Mouse (Mus musculus) layer of hippocampus, adult 9-11 months (tissue): ENCODE results near the gene 1500015O10Rik.

Source experiments
- DNase-seq: peaks from one replicate; pipeline ENCODE4 v3.0.0; 2022

Gene 1500015O10Rik

GRCm38 (mm10) chr1:43730491-43730924 is at the start of gene 1500015O10Rik:
Gene 1500015O10Rik, plus strand, starts transcription at chr1:43730602.
- DNase-seq: peak; percentile 52

GRCm38 (mm10) chr1:43689983-43690382 is 40.4 kb upstream of the 1500015O10Rik start:
- no peak for DNase-seq

GRCm38 (mm10) chr1:43690507-43690906 is 39.9 kb upstream of the 1500015O10Rik start:
- DNase-seq: no peak

GRCm38 (mm10) chr1:43694076-43694475 is 36.3 kb upstream of the 1500015O10Rik start:
- no peak for DNase-seq

- DNase-seq: peak; percentile 73
Observed at GRCm38 (mm10) chr1:43694851-43695545, 35.4 kb upstream of the 1500015O10Rik start.

GRCm38 (mm10) chr1:43698577-43699000 is 31.8 kb upstream of the 1500015O10Rik start:
- no peak for DNase-seq

GRCm38 (mm10) chr1:43714841-43715240 is 15.6 kb upstream of the 1500015O10Rik start:
- no peak for DNase-seq

GRCm38 (mm10) chr1:43717967-43718366 is 12.4 kb upstream of the 1500015O10Rik start:
- DNase-seq: no peak

- DNase-seq: no peak
Observed at GRCm38 (mm10) chr1:43718793-43719192, 11.6 kb upstream of the 1500015O10Rik start.

GRCm38 (mm10) chr1:43722459-43722858 is 7.9 kb upstream of the 1500015O10Rik start:
- no peak for DNase-seq

GRCm38 (mm10) chr1:43732100-43732499 is 1.7 kb downstream of the 1500015O10Rik start:
- no peak for DNase-seq

- DNase-seq: peak; percentile 61
Observed at GRCm38 (mm10) chr1:43732657-43733056, 2.3 kb downstream of the 1500015O10Rik start.

GRCm38 (mm10) chr1:43737812-43738518 is 7.6 kb downstream of the 1500015O10Rik start:
- peak; percentile 25 for DNase-seq

- DNase-seq: no peak
Observed at GRCm38 (mm10) chr1:43738519-43738894, 8.1 kb downstream of the 1500015O10Rik start.

GRCm38 (mm10) chr1:43754448-43755312 is 24.3 kb downstream of the 1500015O10Rik start:
- DNase-seq: peak; percentile 59

- no peak for DNase-seq
Observed at GRCm38 (mm10) chr1:43760085-43760484, 29.7 kb downstream of the 1500015O10Rik start.

- no peak for DNase-seq
Observed at GRCm38 (mm10) chr1:43764481-43764880, 34.1 kb downstream of the 1500015O10Rik start.

- no peak for DNase-seq
Observed at GRCm38 (mm10) chr1:43766328-43766727, 35.9 kb downstream of the 1500015O10Rik start.

- DNase-seq: no peak
Observed at GRCm38 (mm10) chr1:43768385-43768990, 38.1 kb downstream of the 1500015O10Rik start.

- DNase-seq: no peak
Observed at GRCm38 (mm10) chr1:43769348-43769747, 38.9 kb downstream of the 1500015O10Rik start.

- no peak for DNase-seq
Observed at GRCm38 (mm10) chr1:43770032-43770431, 39.6 kb downstream of the 1500015O10Rik start.

- DNase-seq: no peak
Observed at GRCm38 (mm10) chr1:43772694-43773093, 42.3 kb downstream of the 1500015O10Rik start.

- no peak for DNase-seq
Observed at GRCm38 (mm10) chr1:43774126-43774525, 43.7 kb downstream of the 1500015O10Rik start.
